Mouse (Mus musculus): ENCODE measurements around the gene Sarm1. TPM values are rescaled to one million over a fixed set of nuclear protein-coding genes. Genes with fewer than 3 reads are reported as not detected.

Gene Sarm1
- polyA plus RNA-seq, 1 experiment, result 0.97 TPM

DNA sequence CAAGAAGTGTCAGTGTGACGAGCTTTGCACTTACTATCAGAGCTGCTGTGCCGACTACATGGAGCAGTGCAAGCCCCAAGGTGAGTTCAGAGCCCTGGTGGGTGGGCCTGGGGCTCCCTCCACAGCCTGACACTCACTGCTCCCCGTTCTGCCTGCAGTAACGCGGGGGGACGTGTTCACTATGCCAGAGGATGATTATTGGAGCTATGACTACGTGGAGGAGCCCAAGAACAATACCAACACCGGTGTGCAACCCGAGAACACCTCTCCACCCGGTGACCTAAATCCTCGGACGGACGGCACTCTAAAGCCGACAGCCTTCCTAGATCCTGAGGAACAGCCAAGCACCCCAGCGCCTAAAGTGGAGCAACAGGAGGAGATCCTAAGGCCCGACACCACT is 2.0 kb upstream of the Sarm1 start:
- TF ChIP-seq CTCF (IDR thresholded peaks at IDR 0.05; ENCODE audit: borderline replicate concordance, control insufficient read depth, extremely low read depth, insufficient read depth, low read length, poor library complexity) (no peak), POLR2A (IDR thresholded peaks at IDR 0.05; ENCODE audit: control insufficient read depth, extremely low read depth, insufficient read depth, low read length, poor library complexity) (no peak)
- no peak for DNase-seq
- Histone ChIP-seq H3K27me3 (ENCODE audit: control insufficient read depth, insufficient read depth, low read length) (peaks cover 6% of the 10 kb centered on the region), H3K4me1 (replicated peaks; ENCODE audit: control insufficient read depth, insufficient read depth, low read length) (peaks cover 15% of the 10 kb centered on the region), H3K36me3 (ENCODE audit: control insufficient read depth, insufficient read depth, low read length) (no peaks in the 10 kb centered on the region), H3K4me3 (ENCODE audit: control insufficient read depth, insufficient read depth, low read length) (no peak overlapping the region), H3K27ac (ENCODE audit: control insufficient read depth, insufficient read depth, low read length) (no peak overlapping the region)
- WGBS, result 60% methylated on average over 16 of the region's 16 CpGs

DNA sequence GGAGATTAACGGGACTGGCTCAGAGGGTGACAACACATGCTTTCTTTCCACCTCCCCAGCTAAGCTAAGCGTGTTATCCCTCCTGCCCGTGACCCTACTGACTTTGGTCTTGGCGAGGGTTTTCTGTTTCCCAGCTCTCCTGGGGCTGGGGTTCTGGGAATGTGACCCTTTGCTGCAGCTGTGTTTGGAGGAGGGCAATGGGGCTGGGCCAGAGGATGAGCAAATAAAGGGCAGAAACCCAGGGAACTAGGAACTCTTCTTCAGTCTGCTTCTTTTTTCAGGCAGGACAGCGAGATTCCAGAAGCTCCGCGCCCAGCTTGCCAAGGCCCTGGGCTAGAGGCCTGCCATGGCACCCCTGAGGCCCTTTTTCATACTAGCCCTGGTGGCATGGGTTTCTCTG is 1.4 kb upstream of the Sarm1 start, which contains the start of gene Vtn:
Gene Vtn, plus strand, starts transcription at position 88 of the 400 bp plus-strand sequence.
- H3K36me3 ChIP-seq (ENCODE audit: control insufficient read depth, insufficient read depth, low read length), result no peaks in the 10 kb centered on the region
- no peak for DNase-seq
- H3K27ac ChIP-seq (ENCODE audit: control insufficient read depth, insufficient read depth, low read length), result no peak within 1 kb of the TSS
- H3K4me1 ChIP-seq (replicated peaks; ENCODE audit: control insufficient read depth, insufficient read depth, low read length), result peaks cover 15% of the 10 kb centered on the region
- TF ChIP-seq POLR2A (IDR thresholded peaks at IDR 0.05; ENCODE audit: control insufficient read depth, extremely low read depth, insufficient read depth, low read length, poor library complexity) (no peak), CTCF (IDR thresholded peaks at IDR 0.05; ENCODE audit: borderline replicate concordance, control insufficient read depth, extremely low read depth, insufficient read depth, low read length, poor library complexity) (no peak)
- H3K4me3 ChIP-seq (ENCODE audit: control insufficient read depth, insufficient read depth, low read length), result peak within 1 kb of the TSS; percentile 41
- WGBS, result 81% methylated on average over 7 of the region's 7 CpGs
- peaks cover 6% of the 10 kb centered on the region for H3K27me3 ChIP-seq (ENCODE audit: control insufficient read depth, insufficient read depth, low read length)

DNA sequence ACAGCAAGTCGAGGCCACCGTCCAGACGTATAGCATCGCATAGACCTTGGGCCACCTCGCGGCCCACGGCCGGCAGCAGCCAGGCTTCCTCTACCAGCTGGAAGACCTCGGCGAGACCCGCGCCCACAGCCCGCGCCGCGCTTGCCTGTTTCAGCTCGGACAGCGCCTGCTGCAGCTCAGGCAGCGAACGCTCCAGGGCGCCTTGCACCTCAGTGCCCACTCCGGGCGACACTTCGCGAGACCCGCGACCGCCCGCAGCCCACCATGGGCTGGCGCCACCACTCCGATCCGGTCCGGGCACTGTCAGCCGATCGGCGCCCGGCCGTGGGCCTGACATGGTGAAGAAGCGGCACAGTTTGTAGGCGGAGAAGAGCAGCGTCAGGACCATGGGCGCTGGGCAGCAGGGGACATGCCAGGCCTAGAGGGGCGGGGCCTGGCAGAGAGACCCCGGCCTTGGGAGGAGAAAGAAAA is 448 bp downstream of the Sarm1 start:
- H3K27me3 ChIP-seq (ENCODE audit: control insufficient read depth, insufficient read depth, low read length), result peaks cover 6% of the 10 kb centered on the region
- peak; percentile 27 for DNase-seq
- TF ChIP-seq POLR2A (IDR thresholded peaks at IDR 0.05; ENCODE audit: control insufficient read depth, extremely low read depth, insufficient read depth, low read length, poor library complexity) (no peak), CTCF (IDR thresholded peaks at IDR 0.05; ENCODE audit: borderline replicate concordance, control insufficient read depth, extremely low read depth, insufficient read depth, low read length, poor library complexity) (0 out of 2 replicates have a peak, but pooled peaks have one; percentile 13)
- 2% methylated on average over 44 of the region's 44 CpGs for WGBS
- H3K36me3 ChIP-seq (ENCODE audit: control insufficient read depth, insufficient read depth, low read length), result no peaks in the 10 kb centered on the region
- peak overlapping the region; percentile 43 for H3K4me3 ChIP-seq (ENCODE audit: control insufficient read depth, insufficient read depth, low read length)
- H3K4me1 ChIP-seq (replicated peaks; ENCODE audit: control insufficient read depth, insufficient read depth, low read length), result peaks cover 15% of the 10 kb centered on the region
- no peak overlapping the region for H3K27ac ChIP-seq (ENCODE audit: control insufficient read depth, insufficient read depth, low read length)

DNA sequence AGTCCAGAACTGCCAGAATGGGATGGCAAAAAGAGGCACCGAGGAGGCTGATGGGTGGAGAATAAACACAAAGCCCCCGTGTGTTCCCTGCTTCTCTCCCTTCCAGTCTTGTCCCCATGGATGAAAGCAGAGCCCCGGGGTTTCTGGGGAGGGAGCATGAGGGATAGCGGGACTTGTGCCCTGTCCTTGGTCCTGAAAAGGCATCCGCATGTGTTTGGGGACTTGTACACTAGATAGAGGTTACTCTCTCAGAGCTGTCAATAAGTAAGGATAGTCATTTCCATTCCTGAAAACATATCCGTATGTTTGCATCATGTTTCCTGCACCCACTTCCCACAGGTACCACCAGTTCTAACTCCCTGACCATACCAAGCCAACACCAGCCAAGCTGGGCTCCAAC is 1.6 kb downstream of the Sarm1 start:
- H3K27me3 ChIP-seq (ENCODE audit: control insufficient read depth, insufficient read depth, low read length), result peaks cover 6% of the 10 kb centered on the region
- DNase-seq, result peak; percentile 15
- WGBS, result 17% methylated on average over 6 of the region's 6 CpGs

DNA sequence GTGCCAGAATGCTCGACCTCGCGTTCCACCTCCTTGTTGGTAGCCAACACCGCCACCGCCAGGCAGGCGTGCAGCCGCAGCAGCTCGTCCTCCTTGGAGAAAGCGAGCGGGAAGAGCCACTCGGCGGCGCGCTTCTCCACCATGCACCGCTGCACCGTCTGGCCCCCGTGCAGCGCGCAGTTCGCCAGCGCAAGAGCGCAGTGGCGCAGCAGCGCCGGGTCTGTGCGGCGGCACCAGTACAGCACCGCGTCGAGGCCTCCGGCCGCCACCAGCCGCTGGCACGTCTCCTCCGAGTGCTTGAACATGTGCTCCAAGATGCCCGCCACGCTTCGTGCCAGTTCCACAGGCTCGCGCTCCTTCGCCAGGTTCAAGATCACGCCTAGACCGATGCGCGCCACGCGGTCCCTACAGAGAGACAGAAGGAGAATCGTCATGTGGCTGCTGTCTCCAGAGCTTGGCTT is 6.7 kb downstream of the Sarm1 start:
- Histone ChIP-seq H3K27ac (ENCODE audit: control insufficient read depth, insufficient read depth, low read length) (no peak overlapping the region), H3K27me3 (ENCODE audit: control insufficient read depth, insufficient read depth, low read length) (peaks cover 2% of the 10 kb centered on the region; the same call in 1 of the 2 replicates), H3K36me3 (ENCODE audit: control insufficient read depth, insufficient read depth, low read length) (no peaks in the 10 kb centered on the region), H3K4me1 (replicated peaks; ENCODE audit: control insufficient read depth, insufficient read depth, low read length) (no peaks in the 10 kb centered on the region), H3K4me3 (ENCODE audit: control insufficient read depth, insufficient read depth, low read length) (no peak overlapping the region)
- 9% methylated on average over 48 of the region's 48 CpGs for WGBS
- TF ChIP-seq CTCF (IDR thresholded peaks at IDR 0.05; ENCODE audit: borderline replicate concordance, control insufficient read depth, extremely low read depth, insufficient read depth, low read length, poor library complexity), result no peak
- TF ChIP-seq POLR2A (IDR thresholded peaks at IDR 0.05; ENCODE audit: control insufficient read depth, extremely low read depth, insufficient read depth, low read length, poor library complexity), result no peak
- DNase-seq, result peak; percentile 30

More for the DNA sequence above, 1.6 kb downstream of the Sarm1 start:
- TF ChIP-seq POLR2A (IDR thresholded peaks at IDR 0.05; ENCODE audit: control insufficient read depth, extremely low read depth, insufficient read depth, low read length, poor library complexity) (no peak), CTCF (IDR thresholded peaks at IDR 0.05; ENCODE audit: borderline replicate concordance, control insufficient read depth, extremely low read depth, insufficient read depth, low read length, poor library complexity) (no peak)
- peaks cover 15% of the 10 kb centered on the region for H3K4me1 ChIP-seq (replicated peaks; ENCODE audit: control insufficient read depth, insufficient read depth, low read length)
- no peak overlapping the region for H3K27ac ChIP-seq (ENCODE audit: control insufficient read depth, insufficient read depth, low read length)
- H3K4me3 ChIP-seq (ENCODE audit: control insufficient read depth, insufficient read depth, low read length), result no peak overlapping the region
- no peaks in the 10 kb centered on the region for H3K36me3 ChIP-seq (ENCODE audit: control insufficient read depth, insufficient read depth, low read length)

DNA sequence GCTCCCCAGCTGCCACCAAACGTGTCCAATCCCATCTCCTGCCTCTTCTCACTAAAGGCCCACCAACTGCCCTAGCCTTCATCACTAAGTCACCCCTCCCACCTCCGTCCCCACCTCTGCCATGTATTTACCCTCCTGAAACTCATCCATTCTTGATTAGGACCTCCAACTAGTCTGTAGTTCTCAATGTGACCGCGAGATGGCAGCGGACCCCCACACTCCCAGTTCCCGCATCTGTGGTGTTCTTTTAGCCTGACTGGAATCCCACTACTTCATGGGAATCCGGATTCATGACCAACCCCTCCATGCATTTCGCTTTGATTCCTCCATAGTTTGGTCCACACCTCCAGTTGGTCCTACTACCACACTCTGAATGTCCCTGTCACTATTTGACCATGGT is 9.4 kb downstream of the Sarm1 start:
- peak; percentile 64 for DNase-seq
- Histone ChIP-seq H3K4me3 (ENCODE audit: control insufficient read depth, insufficient read depth, low read length) (no peak overlapping the region), H3K27me3 (ENCODE audit: control insufficient read depth, insufficient read depth, low read length) (peaks cover 2% of the 10 kb centered on the region; the same call in 1 of the 2 replicates), H3K36me3 (ENCODE audit: control insufficient read depth, insufficient read depth, low read length) (no peaks in the 10 kb centered on the region), H3K4me1 (replicated peaks; ENCODE audit: control insufficient read depth, insufficient read depth, low read length) (no peaks in the 10 kb centered on the region), H3K27ac (ENCODE audit: control insufficient read depth, insufficient read depth, low read length) (no peak overlapping the region)
- TF ChIP-seq CTCF (IDR thresholded peaks at IDR 0.05; ENCODE audit: borderline replicate concordance, control insufficient read depth, extremely low read depth, insufficient read depth, low read length, poor library complexity) (peak; percentile 50; the same call in 1 of the 2 replicates), POLR2A (IDR thresholded peaks at IDR 0.05; ENCODE audit: control insufficient read depth, extremely low read depth, insufficient read depth, low read length, poor library complexity) (no peak)
- WGBS, result 3% methylated on average over 8 of the region's 8 CpGs

All from thymus, adult 2 months (tissue).